14 mouse cellular contexts compared by ENCODE assay signal in the genomic region with DNA sequence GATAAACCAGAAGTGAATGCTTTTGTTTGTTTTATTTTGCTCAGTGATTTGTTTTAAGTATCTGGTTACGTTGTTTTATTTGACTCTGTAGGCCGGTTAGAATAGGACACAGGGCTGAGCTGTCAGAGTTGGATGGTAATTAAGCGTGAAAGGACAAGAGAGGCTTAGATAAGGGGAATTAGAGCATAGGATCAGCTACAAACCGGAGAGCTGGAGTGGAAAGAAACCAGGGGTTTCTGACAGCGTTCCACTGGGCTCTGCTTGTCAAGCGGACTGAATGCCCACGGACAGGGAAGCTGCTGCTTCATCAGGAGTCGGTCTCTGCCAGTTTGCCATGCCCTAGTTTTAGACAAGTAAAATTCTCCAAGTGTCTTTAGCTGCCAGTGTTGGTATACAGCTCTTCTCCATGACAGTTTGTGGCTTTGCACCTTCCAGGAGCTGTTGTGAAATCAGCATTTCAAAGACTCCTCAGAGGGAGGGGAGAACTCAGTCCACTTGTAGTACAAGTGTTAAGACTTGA. TPM values are rescaled to one million over a fixed set of nuclear protein-coding genes. Genes with fewer than 3 reads are reported as not detected.
DNase-seq lines count a peak whose midpoint lies in the region; ATAC-seq lines count a peak whose summit lies in the region.
"Had no signal": no experiment of that assay in that cellular context is flagged by ENCODE, and none has a peak within 500 bp of the region (broad histone marks: within the 10 kb centered on the region; RNA-seq: fewer than 3 reads in every experiment).

No protein-coding gene starts in this region.

- 15% methylated on average over 8 of the region's 8 CpGs for WGBS in hindbrain, embryonic 11.5 days

- peak; percentile 60; the same call in 1 of the 2 replicates for ATAC-seq in common myeloid progenitor, adult 5-6 weeks (replicated peaks; ENCODE audit: low read depth, poor library complexity, severe bottlenecking)
- no peak for ATAC-seq in hindbrain, embryonic 11.5 days (ENCODE audit: low FRiP score)

- H3K4me1 ChIP-seq in hindbrain, embryonic 11.5 days (replicated peaks; ENCODE audit: control insufficient read depth, insufficient read depth, low read length) = no peaks in the 10 kb centered on the region

- no peaks in the 10 kb centered on the region for H3K36me3 ChIP-seq in hindbrain, embryonic 11.5 days (ENCODE audit: control insufficient read depth, insufficient read depth, low read length)

- intact Hi-C loops in left cerebral cortex, postnatal 4 days (cut with DNase I) = no loop called here
- intact Hi-C loops in left cerebral cortex, postnatal 25 days (cut with DNase I) = no loop called here

- H3K4me2 ChIP-seq in hindbrain, embryonic 11.5 days (replicated peaks; ENCODE audit: low read depth, low read length) = no peak overlapping the region
- H3K4me2 ChIP-seq: limb, embryonic 13.5 days had no signal

- no peaks in the 10 kb centered on the region for H3K9me3 ChIP-seq in hindbrain, embryonic 11.5 days (ENCODE audit: control insufficient read depth, low read length)
- H3K9me3 ChIP-seq: limb, embryonic 13.5 days had no signal

- no peaks in the 10 kb centered on the region for H3K27me3 ChIP-seq in hindbrain, embryonic 11.5 days (ENCODE audit: control insufficient read depth, insufficient read depth, low read length)
- H3K27me3 ChIP-seq: limb, embryonic 13.5 days had no signal

- H3K27ac ChIP-seq in hindbrain, embryonic 11.5 days (ENCODE audit: low read depth, low read length) = no peak overlapping the region
- H3K27ac ChIP-seq: limb, embryonic 13.5 days; macrophage had no signal

- H3K4me3 ChIP-seq in hindbrain, embryonic 11.5 days (ENCODE audit: low read depth, low read length) = no peak overlapping the region
- H3K4me3 ChIP-seq: limb, embryonic 13.5 days had no signal

- no peak overlapping the region for H3K9ac ChIP-seq in hindbrain, embryonic 11.5 days (ENCODE audit: low read depth, low read length)
- H3K9ac ChIP-seq: limb, embryonic 13.5 days had no signal

- peak; percentile 29 for DNase-seq in left cerebral cortex, postnatal 4 days
- no peak for DNase-seq in left cerebral cortex, postnatal 25 days (ENCODE audit: low spot score in 2 of 2)
- DNase-seq in hindbrain, embryonic 11.5 days (ENCODE audit: low spot score) = peak; percentile 17
- DNase-seq in retina, adult 2 months (ENCODE audit: low read depth, low spot score) = peak; percentile 76
- DNase-seq in natural killer cell, adult 2 months (ENCODE audit: low spot score in 2 of 2) = no peak
- no peak for DNase-seq in left cerebral cortex, adult 8-10 months (ENCODE audit: low spot score in 2 of 2)
- DNase-seq: adrenal gland, postnatal 14 days; cerebellum, postnatal 36 days; kidney, postnatal 4 days had no signal

RNA-seq across cellular contexts. Expression of gene Hspb11, which starts 24.9 kb away (rescaled TPM):
- 10 to 100 TPM; 14.8 to 20.0 TPM for total RNA-seq in left cerebral cortex, postnatal 4 days (2021)
- total RNA-seq in left cerebral cortex, postnatal 25 days (2021) = 10 to 100 TPM; 15.9 to 20.8 TPM
- 20.6 and 28.9 TPM in 2 replicates for total RNA-seq in common myeloid progenitor, adult 5-6 weeks (2017)
- polyA plus RNA-seq in hindbrain, embryonic 11.5 days (2014; fragmentation: Nextera tagmentation; extraction: Ambion mirVana) = 32.0 and 39.3 TPM in 2 replicates
- 10 to 100 TPM; 14.2 to 20.6 (median 19.4) TPM for total RNA-seq in left cerebral cortex, adult 8-10 months (2022)

RNA-seq across cellular contexts. Expression of gene Lrrc42, which starts 24.9 kb away (rescaled TPM):
- 10 to 100 TPM; 40.3 to 44.8 TPM for total RNA-seq in left cerebral cortex, postnatal 4 days (2021)
- 10 to 100 TPM; 32.3 to 33.1 TPM for total RNA-seq in left cerebral cortex, postnatal 25 days (2021)
- 10.8 and 11.7 TPM in 2 replicates for total RNA-seq in common myeloid progenitor, adult 5-6 weeks (2017)
- 79.1 and 83.0 TPM in 2 replicates for polyA plus RNA-seq in hindbrain, embryonic 11.5 days (2014; fragmentation: Nextera tagmentation; extraction: Ambion mirVana)
- total RNA-seq in left cerebral cortex, adult 8-10 months (2022) = 10 to 100 TPM; 22.6 to 33.0 (median 28.7) TPM

RNA-seq across cellular contexts. Expression of gene Dio1, which starts 28.7 kb away (rescaled TPM):
- not detected for total RNA-seq in left cerebral cortex, postnatal 4 days (2021)
- not detected for total RNA-seq in left cerebral cortex, postnatal 25 days (2021)
- total RNA-seq in common myeloid progenitor, adult 5-6 weeks (2017) = not detected in 2 replicates
- polyA plus RNA-seq in hindbrain, embryonic 11.5 days (2014; fragmentation: Nextera tagmentation; extraction: Ambion mirVana) = not detected in 2 replicates
- not detected for total RNA-seq in left cerebral cortex, adult 8-10 months (2022)
- polyA plus RNA-seq: heart, postnatal 0 days; limb, embryonic 13.5 days; macrophage; urinary bladder, adult 2 months had no signal

RNA-seq across cellular contexts. Expression of gene Yipf1, which starts 35.9 kb away (rescaled TPM):
- total RNA-seq in left cerebral cortex, postnatal 4 days (2021) = 10 to 100 TPM; 42.4 to 46.0 TPM
- total RNA-seq in left cerebral cortex, postnatal 25 days (2021) = 10 to 100 TPM; 41.3 to 44.9 TPM
- 28.8 and 28.9 TPM in 2 replicates for total RNA-seq in common myeloid progenitor, adult 5-6 weeks (2017)
- 46.7 and 47.8 TPM in 2 replicates for polyA plus RNA-seq in hindbrain, embryonic 11.5 days (2014; fragmentation: Nextera tagmentation; extraction: Ambion mirVana)
- 10 to 100 TPM; 42.8 to 52.1 (median 45.8) TPM for total RNA-seq in left cerebral cortex, adult 8-10 months (2022)

Comparison
In these comparisons a context has a peak if more than half of its experiments do, and no peak if none do; other contexts are left out.
1. DNase-seq: peak in left cerebral cortex, postnatal 4 days (single experiment), hindbrain, embryonic 11.5 days (single experiment) and retina, adult 2 months (single experiment); none in left cerebral cortex, postnatal 25 days (0 of 2), natural killer cell, adult 2 months (0 of 2) and left cerebral cortex, adult 8-10 months (0 of 2).